Mouse (Mus musculus) forebrain, embryonic 13.5 days (tissue): ENCODE data around the gene Arhgap22. TPM values are rescaled to one million over a fixed set of nuclear protein-coding genes. Genes with fewer than 3 reads are reported as not detected.

Source experiments
- ATAC-seq: fragments of 200-750 bp; cut with Nextera tagmentation; 2 replicates; pipeline ENCODE4 v1.8.0; 2017
- H3K27ac ChIP-seq: fragments of 300-500 bp; sonication (generic); 2 replicates; pipeline ENCODE4 v1.5.1; 2015; ENCODE audit warnings: inconsistent platforms, mild to moderate bottlenecking, moderate library complexity
- H3K27me3 ChIP-seq: fragments of 300-500 bp; sonication (generic); 2 replicates; pipeline ENCODE4 v1.6.1; 2015; ENCODE audit warnings: mild to moderate bottlenecking, inconsistent platforms
- H3K36me3 ChIP-seq: fragments of 300-500 bp; sonication (generic); 2 replicates; pipeline ENCODE4 v1.6.1; 2015; ENCODE audit warnings: mild to moderate bottlenecking, inconsistent platforms; ENCODE audit not compliant: poor library complexity, severe bottlenecking
- H3K4me1 ChIP-seq: fragments of 300-500 bp; sonication (generic); 2 replicates; pipeline ENCODE4 v1.6.1; 2015; ENCODE audit warnings: inconsistent platforms
- H3K4me2 ChIP-seq: fragments of 300-500 bp; sonication (generic); 2 replicates; pipeline ENCODE4 v1.6.1; 2015; ENCODE audit warnings: inconsistent platforms, mild to moderate bottlenecking, moderate library complexity
- H3K4me3 ChIP-seq: fragments of 300-500 bp; sonication (generic); 2 replicates; pipeline ENCODE4 v1.5.1; 2015; ENCODE audit warnings: mild to moderate bottlenecking, inconsistent platforms
- H3K9ac ChIP-seq: fragments of 300-500 bp; sonication (generic); 2 replicates; pipeline ENCODE4 v1.6.1; 2015; ENCODE audit warnings: mild to moderate bottlenecking, inconsistent platforms
- H3K9me3 ChIP-seq: fragments of 300-500 bp; sonication (generic); replicated peaks from 2 replicates; pipeline ENCODE4 v1.6.1; 2016; ENCODE audit warnings: inconsistent platforms
- WGBS: fragments of 180-500 bp; shearing (Covaris S2); methylation state at CpG from one replicate; pipeline ENCODE4 v1.1.7; 2015; 5-methylcytosine and 5-hydroxymethylcytosine counted together
- polyA plus RNA-seq: library from polyadenylated mRNA; unstranded; fragments of >200 nt; fragmentation: Nextera tagmentation; extraction: Ambion mirVana; gene quantifications from 2 replicates; pipeline ENCODE4 v1.2.1, GENCODE M21; 2015

Gene Arhgap22
- polyA plus RNA-seq = 0.59 and 1.1 TPM in 2 replicates

GRCm38 (mm10) chr14:33213823-33214766 lies at the start of gene Arhgap22:
Gene Arhgap22, plus strand, starts transcription at chr14:33214026.
- Histone ChIP-seq H3K4me2 (peak within 1 kb of the TSS; percentile 56), H3K4me1 (peaks cover 3% of the 10 kb centered on the region; the same call in 1 of the 2 replicates), H3K36me3 (no peaks in the 10 kb centered on the region), H3K27me3 (peaks cover 12% of the 10 kb centered on the region; the same call in 1 of the 2 replicates), H3K9me3 (no peaks in the 10 kb centered on the region), H3K4me3 (peak within 1 kb of the TSS; percentile 20; the same call in 1 of the 2 replicates), H3K9ac (peak within 1 kb of the TSS; percentile 38; the same call in 1 of the 2 replicates), H3K27ac (no peak within 1 kb of the TSS)
- WGBS = 13% methylated on average over 28 of the region's 28 CpGs
- ATAC-seq = peak; percentile 91

DNA sequence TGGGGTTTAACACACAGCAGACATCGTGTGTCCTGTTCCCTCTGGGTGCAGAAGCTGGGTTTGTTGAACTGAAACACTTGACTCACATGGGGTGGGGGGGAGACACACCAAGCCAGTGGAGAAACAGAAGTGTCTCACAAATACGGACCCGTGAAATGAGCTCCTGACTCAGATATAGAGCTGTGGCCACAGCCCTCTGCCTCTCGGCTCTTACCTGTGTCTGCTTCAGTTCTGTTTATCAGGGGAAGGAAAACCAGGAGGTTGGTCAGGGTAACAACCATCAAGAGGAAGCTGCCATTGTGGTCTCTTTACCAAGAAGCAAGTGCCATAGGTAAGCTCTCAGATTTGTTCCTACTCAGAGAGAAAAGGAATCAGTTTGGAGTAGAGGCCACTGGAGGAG lies 45.1 kb upstream of the Arhgap22 start:
- no peaks in the 10 kb centered on the region for H3K36me3 ChIP-seq
- 87% methylated on average over 4 of the region's 4 CpGs for WGBS
- H3K4me1 ChIP-seq = no peaks in the 10 kb centered on the region
- H3K9ac ChIP-seq = no peak overlapping the region
- no peak overlapping the region for H3K27ac ChIP-seq
- H3K4me3 ChIP-seq = no peak overlapping the region
- H3K27me3 ChIP-seq = no peaks in the 10 kb centered on the region
- H3K4me2 ChIP-seq = no peak overlapping the region
- no peak for ATAC-seq
- H3K9me3 ChIP-seq = no peaks in the 10 kb centered on the region

DNA sequence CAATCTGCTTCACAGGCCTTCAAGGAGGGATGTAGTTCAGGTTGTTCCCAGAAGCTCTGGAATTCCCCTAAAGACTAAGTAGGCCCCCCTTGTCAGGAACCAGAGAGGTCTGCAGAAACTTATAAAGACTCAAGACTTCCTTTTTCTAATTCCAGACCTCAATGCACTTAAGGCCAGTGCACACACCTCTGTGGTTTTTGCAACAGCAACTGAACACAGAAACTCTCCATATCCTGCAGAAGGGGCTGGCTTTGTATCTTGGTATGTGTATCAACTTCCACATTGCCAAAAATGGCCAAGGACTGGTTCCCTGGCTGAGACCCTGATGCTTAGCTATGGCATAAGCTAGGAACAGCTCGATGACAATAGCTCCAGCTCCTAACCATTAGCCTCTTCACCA lies 41.9 kb upstream of the Arhgap22 start:
- H3K4me3 ChIP-seq = no peak overlapping the region
- no peak overlapping the region for H3K9ac ChIP-seq
- no peaks in the 10 kb centered on the region for H3K36me3 ChIP-seq
- H3K27me3 ChIP-seq = no peaks in the 10 kb centered on the region
- no peak overlapping the region for H3K27ac ChIP-seq
- ATAC-seq = no peak
- H3K4me1 ChIP-seq = no peaks in the 10 kb centered on the region
- H3K4me2 ChIP-seq = no peak overlapping the region
- 83% methylated on average over 1 of the region's 1 CpGs for WGBS
- no peaks in the 10 kb centered on the region for H3K9me3 ChIP-seq

- no peaks in the 10 kb centered on the region for H3K9me3 ChIP-seq
- whole genome bisulfite sequencing = 75% methylated on average over 4 of the region's 4 CpGs
- no peak overlapping the region for H3K9ac ChIP-seq
- no peaks in the 10 kb centered on the region for H3K36me3 ChIP-seq
- no peak overlapping the region for H3K27ac ChIP-seq
- no peaks in the 10 kb centered on the region for H3K4me1 ChIP-seq
- no peak overlapping the region for H3K4me3 ChIP-seq
- H3K4me2 ChIP-seq = no peak overlapping the region
- H3K27me3 ChIP-seq = no peaks in the 10 kb centered on the region; the same call in 1 of the 2 replicates
- ATAC-seq = no peak
Observed at GRCm38 (mm10) chr14:33175059-33175821, 38.6 kb upstream of the Arhgap22 start.

GRCm38 (mm10) chr14:33180102-33180501 lies 33.7 kb upstream of the Arhgap22 start:
- H3K4me2 ChIP-seq = no peak overlapping the region
- no peak overlapping the region for H3K27ac ChIP-seq
- 89% methylated on average over 5 of the region's 5 CpGs for WGBS
- no peaks in the 10 kb centered on the region for H3K9me3 ChIP-seq
- no peaks in the 10 kb centered on the region; the same call in 1 of the 2 replicates for H3K27me3 ChIP-seq
- H3K9ac ChIP-seq = no peak overlapping the region
- H3K36me3 ChIP-seq = no peaks in the 10 kb centered on the region
- H3K4me3 ChIP-seq = no peak overlapping the region
- ATAC-seq = no peak
- no peaks in the 10 kb centered on the region for H3K4me1 ChIP-seq

DNA sequence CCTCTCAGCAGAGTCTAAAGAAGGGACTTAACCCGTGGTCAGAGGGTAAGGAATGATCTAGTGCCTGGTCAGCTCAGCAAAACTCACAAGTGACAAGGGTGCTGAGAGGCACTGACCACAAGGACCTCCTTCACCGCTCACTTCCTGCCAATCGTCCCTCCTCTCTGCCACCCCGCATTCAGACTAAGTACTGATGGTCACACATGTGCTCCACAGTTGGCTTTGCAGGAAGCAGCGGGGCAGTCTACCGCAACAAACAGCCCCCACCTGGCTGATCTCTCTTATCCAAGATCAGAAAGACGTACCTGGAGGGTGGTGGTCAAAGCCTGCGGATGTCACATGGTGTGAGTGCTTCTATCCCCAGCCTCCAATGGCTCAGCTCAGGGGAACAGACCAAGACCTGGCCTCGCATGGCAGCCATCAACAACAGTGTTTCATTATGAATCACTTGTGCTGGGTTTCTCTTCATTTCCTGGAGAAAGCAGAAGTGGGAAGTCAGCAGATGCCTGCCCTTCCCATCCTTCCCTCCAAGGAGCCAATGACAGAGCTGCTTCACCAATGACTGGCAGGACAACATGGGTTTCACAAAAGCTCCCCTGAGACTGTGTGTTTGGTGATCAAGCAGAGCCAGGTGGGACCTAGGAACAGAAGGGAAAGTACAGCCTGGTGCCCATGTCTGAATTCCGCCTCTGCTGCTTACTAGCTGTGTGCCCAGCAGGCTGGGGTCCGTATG lies 28.6 kb upstream of the Arhgap22 start, which contains the start of gene Wdfy4:
Wdfy4 (minus strand) TSS at position 441 of the 733 bp plus-strand sequence.
- no peaks in the 10 kb centered on the region for H3K36me3 ChIP-seq
- WGBS = 87% methylated on average over 11 of the region's 11 CpGs
- no peak within 1 kb of the TSS for H3K4me3 ChIP-seq
- no peak within 1 kb of the TSS for H3K27ac ChIP-seq
- H3K4me2 ChIP-seq = no peak within 1 kb of the TSS
- H3K27me3 ChIP-seq = no peaks in the 10 kb centered on the region
- no peaks in the 10 kb centered on the region for H3K9me3 ChIP-seq
- ATAC-seq = no peak
- H3K9ac ChIP-seq = no peak within 1 kb of the TSS
- H3K4me1 ChIP-seq = no peaks in the 10 kb centered on the region

DNA sequence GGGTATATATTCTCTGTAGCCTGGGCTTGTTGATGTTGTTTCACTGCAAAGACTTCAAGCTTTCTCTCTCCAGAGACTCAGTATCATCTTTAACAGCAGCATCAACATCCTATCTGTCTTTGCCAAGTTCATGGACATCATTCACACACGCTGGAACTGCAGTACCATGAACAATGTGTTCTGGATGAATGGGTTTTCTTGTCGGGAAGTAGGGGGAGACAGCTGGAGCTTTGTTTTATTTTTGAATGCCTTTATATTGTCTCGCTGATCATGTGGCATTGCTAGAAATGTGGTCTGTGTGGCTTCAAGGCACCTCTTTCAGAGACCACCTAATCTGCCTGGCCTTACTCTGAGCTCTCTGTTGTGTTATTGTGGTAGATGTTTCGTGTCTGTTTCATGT lies 26.6 kb upstream of the Arhgap22 start:
- Histone ChIP-seq H3K27ac (no peak overlapping the region), H3K4me1 (no peaks in the 10 kb centered on the region), H3K4me2 (no peak overlapping the region), H3K4me3 (no peak overlapping the region), H3K9me3 (no peaks in the 10 kb centered on the region), H3K9ac (no peak overlapping the region), H3K27me3 (no peaks in the 10 kb centered on the region), H3K36me3 (no peaks in the 10 kb centered on the region)
- WGBS = 43% methylated on average over 4 of the region's 4 CpGs
- ATAC-seq = no peak

DNA sequence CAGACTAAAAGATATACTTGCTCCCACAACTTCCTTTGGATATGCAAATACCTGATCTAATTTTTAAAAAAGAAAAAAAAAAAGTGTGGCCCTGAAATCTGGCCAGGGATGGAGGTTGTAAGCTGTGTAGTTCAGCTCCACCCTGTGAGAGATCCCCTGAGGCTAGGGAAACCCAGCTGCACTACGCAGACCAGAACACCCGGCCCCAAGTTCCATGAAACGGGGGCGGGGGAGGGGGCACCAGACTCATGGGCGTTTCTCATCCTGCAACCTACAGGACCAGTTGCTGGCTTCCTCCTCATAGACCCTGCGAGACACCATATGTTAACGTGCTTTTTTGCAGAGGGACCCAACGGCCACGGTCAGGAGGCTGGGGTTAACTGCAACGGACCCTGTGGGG lies 24.6 kb upstream of the Arhgap22 start:
- WGBS = 84% methylated on average over 10 of the region's 10 CpGs
- Histone ChIP-seq H3K4me1 (no peaks in the 10 kb centered on the region), H3K9me3 (no peaks in the 10 kb centered on the region), H3K36me3 (no peaks in the 10 kb centered on the region), H3K4me3 (no peak overlapping the region), H3K27me3 (no peaks in the 10 kb centered on the region), H3K27ac (no peak overlapping the region), H3K4me2 (no peak overlapping the region), H3K9ac (no peak overlapping the region)
- no peak for ATAC-seq

DNA sequence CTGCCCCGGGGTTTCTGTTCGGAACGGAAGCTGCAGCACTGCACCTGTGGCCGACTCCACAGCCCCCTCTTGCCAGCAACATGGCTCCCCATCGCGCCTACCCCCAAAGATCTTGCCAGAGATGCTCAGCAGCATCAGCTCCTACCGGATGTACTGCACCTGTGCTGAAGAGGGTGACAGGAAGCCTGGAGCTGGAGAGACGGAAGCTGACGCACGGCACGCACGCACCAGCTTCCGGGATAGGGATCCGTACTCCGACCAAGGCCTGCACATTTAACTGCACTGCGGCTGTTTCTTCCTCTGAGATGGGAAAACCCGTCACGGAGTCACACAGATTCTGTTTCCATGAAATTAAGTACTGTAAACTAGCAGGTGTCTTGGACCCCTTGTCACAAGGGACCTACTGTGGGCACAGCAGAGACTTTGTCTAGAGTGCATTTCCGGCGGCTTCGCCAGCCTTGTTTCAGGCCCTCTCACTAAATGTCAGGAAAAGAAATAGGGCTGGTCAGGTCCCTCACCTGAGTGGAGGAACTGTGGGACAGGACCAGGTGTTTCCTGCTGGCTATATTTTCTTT lies 23.9 kb upstream of the Arhgap22 start:
- Histone ChIP-seq H3K4me1 (no peaks in the 10 kb centered on the region), H3K4me2 (no peak overlapping the region), H3K27me3 (no peaks in the 10 kb centered on the region), H3K9me3 (no peaks in the 10 kb centered on the region), H3K27ac (no peak overlapping the region), H3K4me3 (no peak overlapping the region), H3K9ac (no peak overlapping the region), H3K36me3 (no peaks in the 10 kb centered on the region)
- ATAC-seq = no peak
- 95% methylated on average over 21 of the region's 21 CpGs for WGBS

DNA sequence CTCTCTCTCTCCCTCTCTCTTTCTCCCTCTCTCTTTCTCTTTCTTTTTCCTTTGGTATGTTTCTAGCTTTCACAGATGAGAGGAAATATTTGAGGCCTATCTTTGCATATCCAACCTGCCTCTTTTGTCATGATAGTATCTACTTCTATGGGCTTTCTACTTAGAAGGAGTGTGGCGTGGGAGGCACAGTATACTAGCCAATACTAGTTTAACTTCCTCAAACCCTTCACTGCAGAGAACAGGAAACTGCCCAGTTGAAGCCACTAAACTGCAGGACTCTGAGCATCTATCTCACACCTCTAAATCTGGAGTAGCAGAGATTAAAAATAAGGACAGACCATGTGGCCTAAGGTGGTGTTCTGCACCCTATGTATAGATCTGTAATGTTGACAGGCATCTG lies 23.2 kb upstream of the Arhgap22 start:
- Histone ChIP-seq H3K36me3 (no peaks in the 10 kb centered on the region), H3K9me3 (no peaks in the 10 kb centered on the region), H3K27me3 (no peaks in the 10 kb centered on the region), H3K27ac (no peak overlapping the region), H3K4me2 (no peak overlapping the region), H3K4me1 (no peaks in the 10 kb centered on the region), H3K9ac (no peak overlapping the region), H3K4me3 (no peak overlapping the region)
- 78% methylated on average over 1 of the region's 1 CpGs for WGBS
- ATAC-seq = no peak

DNA sequence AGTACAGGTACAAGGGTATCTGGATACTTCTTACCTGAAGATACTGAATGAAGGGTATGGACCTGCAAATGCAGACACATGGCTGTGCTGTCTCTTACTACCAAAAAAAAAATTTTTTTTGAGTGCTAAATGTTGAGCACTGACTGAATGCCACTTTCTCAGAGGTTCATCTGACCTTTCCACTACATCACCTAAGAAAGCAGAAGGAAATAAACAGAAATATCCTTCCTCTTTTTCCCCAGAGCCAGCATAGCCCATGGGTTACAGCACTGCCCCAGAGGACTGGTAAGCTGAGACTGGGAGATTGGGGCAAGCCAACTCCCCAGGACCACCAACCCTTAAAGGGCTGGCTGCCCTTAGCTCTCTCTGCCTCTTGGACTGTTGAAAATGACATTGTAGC lies 20.1 kb upstream of the Arhgap22 start:
- ATAC-seq = no peak
- no peak overlapping the region for H3K4me3 ChIP-seq
- no peaks in the 10 kb centered on the region for H3K9me3 ChIP-seq
- no peak overlapping the region for H3K9ac ChIP-seq
- no peaks in the 10 kb centered on the region for H3K4me1 ChIP-seq
- H3K4me2 ChIP-seq = no peak overlapping the region
- H3K36me3 ChIP-seq = no peaks in the 10 kb centered on the region
- H3K27me3 ChIP-seq = no peaks in the 10 kb centered on the region
- no peak overlapping the region for H3K27ac ChIP-seq
